Mouse (Mus musculus) cerebellum, adult 2 months (tissue): ENCODE measurements around the gene Slc38a6.

ENCODE experiments used
- CTCF ChIP-seq: fragments of 200-500 bp; IDR thresholded peaks from 2 replicates; pipeline ENCODE4 v1.5.1; 2011; ENCODE audit warnings: low read depth, mild to moderate bottlenecking, control low read depth, low read length, moderate library complexity, borderline replicate concordance; ENCODE audit not compliant: insufficient read depth
- POLR2A ChIP-seq: fragments of 200-500 bp; IDR thresholded peaks from 2 replicates; pipeline ENCODE4 v1.6.1; 2011; ENCODE audit warnings: low read length, control low read depth, borderline replicate concordance; ENCODE audit not compliant: insufficient read depth

DNA sequence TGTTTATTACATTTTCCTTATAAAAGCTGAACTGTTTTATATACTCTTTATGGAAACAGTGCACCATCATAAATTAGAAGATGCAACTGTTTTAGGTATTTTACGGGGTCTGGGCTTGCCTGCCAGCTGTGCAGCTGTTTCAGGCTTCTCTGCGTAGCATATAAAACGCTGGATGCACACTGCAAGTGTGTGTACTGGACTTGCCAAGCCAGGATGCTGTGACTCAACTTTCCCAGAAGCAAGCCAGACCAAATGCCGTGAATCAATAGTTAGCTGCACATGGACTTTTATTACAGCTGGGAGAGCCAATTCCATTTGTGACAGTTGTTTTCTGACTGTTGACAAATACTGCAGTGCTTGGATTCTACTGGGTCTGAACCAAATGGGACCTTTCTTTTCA is 16.6 kb upstream of the Slc38a6 start:
- no peak for TF ChIP-seq CTCF
- TF ChIP-seq POLR2A = no peak
